Mouse (Mus musculus) CH12.LX (cell line): ENCODE data around the gene Cpne5. TPM values are rescaled to one million over a fixed set of nuclear protein-coding genes. Genes with fewer than 3 reads are reported as not detected.

Source experiments
- DNase-seq: peaks from one replicate; pipeline ENCODE4 v3.0.0-alpha.2; 2013; ENCODE audit errors: extremely low read depth
- H3K27ac ChIP-seq: 2 replicates; pipeline ENCODE4 v1.5.1; 2012; ENCODE audit warnings: low read depth, mild to moderate bottlenecking, control low read depth, moderate library complexity; ENCODE audit not compliant: insufficient read depth
- H3K27me3 ChIP-seq: replicated peaks from 2 replicates; pipeline ENCODE3; 2012; ENCODE audit warnings: inconsistent platforms
- H3K36me3 ChIP-seq, 2 experiments: replicated peaks in 1 of 2; 2 replicates each; pipeline versions ENCODE3 to v1.6.1; 2012; ENCODE audit warnings: inconsistent platforms in 1 of 2, low read length in 1 of 2, mild to moderate bottlenecking in 1 of 2, mixed read lengths in 1 of 2, moderate library complexity in 1 of 2; ENCODE audit not compliant: control insufficient read depth in 1 of 2, insufficient read depth in 1 of 2
- H3K4me1 ChIP-seq, 2 experiments: 2 replicates each; pipeline ENCODE4 v1.6.1; 2012; ENCODE audit warnings: inconsistent platforms in 1 of 2, moderate library complexity in 1 of 2; ENCODE audit not compliant: insufficient read depth in 2 of 2, control insufficient read depth in 1 of 2
- H3K4me2 ChIP-seq: 2 replicates; pipeline ENCODE4 v1.6.1; 2012; ENCODE audit warnings: low read depth, mild to moderate bottlenecking, control low read depth; ENCODE audit not compliant: poor library complexity, insufficient read depth, severe bottlenecking
- H3K4me3 ChIP-seq, 3 experiments: fragments of 150-350 bp in 1 of 3; sonication (generic) in 1 of 3; replicated peaks in 1 of 3; 2 replicates each; pipeline versions ENCODE3 to v1.5.1; 2011 to 2012; ENCODE audit warnings: low read depth in 2 of 3, low read length in 2 of 3, mild to moderate bottlenecking in 2 of 3, moderate library complexity in 2 of 3, control low read depth in 1 of 3, improper control_type of control experiment in 1 of 3, inconsistent platforms in 1 of 3, mixed read lengths in 1 of 3; ENCODE audit not compliant: poor library complexity in 1 of 3
- H3K79me2 ChIP-seq: replicated peaks from 2 replicates; pipeline ENCODE4 v1.6.1; 2012; ENCODE audit warnings: mild to moderate bottlenecking, moderate library complexity; ENCODE audit not compliant: control insufficient read depth, poor library complexity, insufficient read depth, severe bottlenecking; ENCODE audit errors: extremely low read depth
- H3K9ac ChIP-seq: 2 replicates; pipeline ENCODE4 v1.6.1; 2012; ENCODE audit warnings: low read depth, mild to moderate bottlenecking, control low read depth, moderate library complexity; ENCODE audit not compliant: insufficient read depth
- H3K9me3 ChIP-seq: replicated peaks from 2 replicates; pipeline ENCODE3; 2012; ENCODE audit warnings: low read length, inconsistent platforms, mixed read lengths
- BHLHE40 ChIP-seq: IDR thresholded peaks from 2 replicates; pipeline ENCODE4 v1.6.1; 2011; ENCODE audit warnings: mild to moderate bottlenecking, low read depth, low read length, improper control_type of control experiment
- CHD1 ChIP-seq: IDR thresholded peaks from 2 replicates; pipeline ENCODE4 v1.6.1; 2012; ENCODE audit warnings: low read depth, low read length, improper control_type of control experiment, inconsistent platforms
- CHD2 ChIP-seq: IDR thresholded peaks from 2 replicates; pipeline ENCODE4 v1.6.1; 2011; ENCODE audit warnings: low read length, improper control_type of control experiment
- CTCF ChIP-seq, 2 experiments: IDR thresholded peaks in 1 of 2; conservative IDR thresholded peaks in 1 of 2; 2 replicates each; pipeline ENCODE4 v1.5.1; 2011 to 2012; ENCODE audit warnings: low read depth in 2 of 2, low read length in 2 of 2, improper control_type of control experiment in 1 of 2, inconsistent platforms in 1 of 2, mild to moderate bottlenecking in 1 of 2, moderate library complexity in 1 of 2
- E2F4 ChIP-seq: IDR thresholded peaks from 2 replicates; pipeline ENCODE4 v1.6.1; 2011; ENCODE audit warnings: low read depth, low read length, improper control_type of control experiment; ENCODE audit not compliant: insufficient replicate concordance
- ETS1 ChIP-seq: conservative IDR thresholded peaks from 2 replicates; pipeline ENCODE4 v1.6.1; 2012; ENCODE audit warnings: low read depth, mild to moderate bottlenecking, inconsistent platforms, low read length, improper control_type of control experiment, moderate library complexity
- IRF4 ChIP-seq: IDR thresholded peaks from 2 replicates; pipeline ENCODE4 v1.6.1; 2014; ENCODE audit warnings: low read depth, mild to moderate bottlenecking, inconsistent platforms, low read length, improper control_type of control experiment
- JUN ChIP-seq: IDR thresholded peaks from 2 replicates; pipeline ENCODE4 v1.6.1; 2011; ENCODE audit warnings: low read depth, mild to moderate bottlenecking, low read length, improper control_type of control experiment, moderate library complexity; ENCODE audit not compliant: insufficient read depth
- JUND ChIP-seq: conservative IDR thresholded peaks from 2 replicates; pipeline ENCODE4 v1.6.1; 2011; ENCODE audit warnings: low read depth, low read length, improper control_type of control experiment
- MAX ChIP-seq: IDR thresholded peaks from 2 replicates; pipeline ENCODE4 v1.6.1; 2011; ENCODE audit warnings: low read length, improper control_type of control experiment
- MAZ ChIP-seq: IDR thresholded peaks from 2 replicates; pipeline ENCODE4 v1.6.1; 2012; ENCODE audit warnings: low read depth, mild to moderate bottlenecking, inconsistent platforms, low read length, improper control_type of control experiment, moderate library complexity
- MEF2A ChIP-seq: IDR thresholded peaks from 2 replicates; pipeline ENCODE4 v1.6.1; 2014; ENCODE audit warnings: low read depth, mild to moderate bottlenecking, inconsistent platforms, low read length, improper control_type of control experiment, borderline replicate concordance
- MYC ChIP-seq: IDR thresholded peaks from 2 replicates; pipeline ENCODE4 v1.6.1; 2011; ENCODE audit warnings: low read depth, mild to moderate bottlenecking, improper control_type of control experiment, low read length
- PAX5 ChIP-seq: IDR thresholded peaks from 2 replicates; pipeline ENCODE4 v1.6.1; 2012; ENCODE audit warnings: low read length, inconsistent platforms, mixed read lengths
- POLR2AphosphoS2 ChIP-seq: IDR thresholded peaks from 2 replicates; pipeline ENCODE4 v1.6.1; 2011; ENCODE audit warnings: low read depth, low read length, improper control_type of control experiment
- SIN3A ChIP-seq: IDR thresholded peaks from 2 replicates; pipeline ENCODE4 v1.6.1; 2012; ENCODE audit warnings: low read length, improper control_type of control experiment, inconsistent platforms
- SMC3 ChIP-seq: IDR thresholded peaks from 2 replicates; pipeline ENCODE4 v1.6.1; 2011; ENCODE audit warnings: low read depth, low read length, improper control_type of control experiment
- TCF12 ChIP-seq: IDR thresholded peaks from 2 replicates; pipeline ENCODE4 v1.6.1; 2014; ENCODE audit warnings: low read depth, mild to moderate bottlenecking, inconsistent platforms, low read length, improper control_type of control experiment
- USF2 ChIP-seq: conservative IDR thresholded peaks from 2 replicates; pipeline ENCODE4 v1.6.1; 2011; ENCODE audit warnings: low read depth, low read length, improper control_type of control experiment
- dilution Hi-C: fragments of 300-500 bp; cut with MboI; formaldehyde crosslinking; loops from 2 replicates; pipeline ENCODE4 v1.14.3; 2020; ENCODE audit warnings: low sequenced_read_pairs; ENCODE audit not compliant: extremely low pct_unique_long_range_greater_than_20kb, extremely low pct_ligation_motif_present
- in situ Hi-C: fragments of 300-500 bp; cut with MboI; formaldehyde crosslinking; loops from 3 replicates; pipeline ENCODE4 v1.14.3; 2019; ENCODE audit warnings: low sequenced_read_pairs, low pct_ligation_motif_present, low pct_unique_long_range_greater_than_20kb, mixed read lengths
- polyA plus RNA-seq: library from polyadenylated mRNA; unstranded; fragments of >175 nt; gene quantifications from 2 replicates; pipeline ENCODE4 v1.2.1, GENCODE M21; 2012; ENCODE audit warnings: low read depth; ENCODE audit not compliant: insufficient read length
- total RNA-seq, 2 experiments: library from RNA; depleted of rRNA; stranded (reverse); fragments of 300-350 nt in 1 of 2; fragments of >200 nt in 1 of 2; gene quantifications; 2 replicates each; pipeline ENCODE4 v1.2.3; 2012 to 2014

The Cpne5 gene
- total and polyA plus RNA-seq, 3 experiments, result 0.68 to 1.9 (median 1.3) TPM

GRCm38 (mm10) chr17:29145101-29145500 lies 92.9 kb downstream of the Cpne5 start:
- no peaks in the 10 kb centered on the region for H3K36me3 ChIP-seq
- H3K79me2 ChIP-seq, result no peaks in the 10 kb centered on the region
- H3K4me1 ChIP-seq, result peaks cover 26 to 33% of the 10 kb centered on the region in 2 experiments
- peak; percentile 89 for TF ChIP-seq MAX
- 0 out of 2 replicates have a peak, but pooled peaks have one; percentile 50 for TF ChIP-seq MYC
- no peak for TF ChIP-seq PAX5
- no peak for TF ChIP-seq POLR2AphosphoS2
- TF ChIP-seq CHD1, result no peak
- peak; percentile 18; the same call in 1 of the 2 replicates for TF ChIP-seq IRF4
- peak; percentile 89 for TF ChIP-seq BHLHE40
- TF ChIP-seq TCF12, result peak; percentile 48; the same call in 1 of the 2 replicates
- TF ChIP-seq SMC3, result no peak
- TF ChIP-seq CHD2, result no peak
- no peak for TF ChIP-seq E2F4
- TF ChIP-seq CTCF (conservative IDR thresholded peaks at IDR 0.05 in 1 of 2, IDR thresholded peaks at IDR 0.05 in 1 of 2; ENCODE audit: low read depth in 2 of 2, low read length in 2 of 2), result no peak
- peak; percentile 60 for TF ChIP-seq JUND
- TF ChIP-seq SIN3A, result no peak
- peak; percentile 64; the same call in 1 of the 2 replicates for TF ChIP-seq JUN
- in situ Hi-C loops, result no loop called here
- DNase-seq, result peak; percentile 48
- no peak overlapping the region for H3K9ac ChIP-seq
- no peak overlapping the region for H3K27ac ChIP-seq
- H3K4me2 ChIP-seq, result no peak overlapping the region
- peak overlapping the region in 1 of 3 experiments; percentile 7 for H3K4me3 ChIP-seq
- peaks cover 11% of the 10 kb centered on the region for H3K27me3 ChIP-seq
- no peaks in the 10 kb centered on the region for H3K9me3 ChIP-seq
- dilution Hi-C loops, result no loop called here

- TF ChIP-seq SMC3 (peak; percentile 1; the same call in 1 of the 2 replicates), USF2 (no peak), ETS1 (peak; percentile 57), MEF2A (peak; percentile 68; the same call in 1 of the 2 replicates), MAZ (0 out of 2 replicates have a peak, but pooled peaks have one; percentile 19), E2F4 (no peak), BHLHE40 (peak; percentile 46), TCF12 (0 out of 2 replicates have a peak, but pooled peaks have one; percentile 45)
- TF ChIP-seq, all 38 proteins: peak for 6
- H3K4me2 ChIP-seq, result peak overlapping the region; percentile 30
- no peak overlapping the region for H3K27ac ChIP-seq
- peaks cover 26 to 33% of the 10 kb centered on the region in 2 experiments for H3K4me1 ChIP-seq
- H3K4me3 ChIP-seq, result no peak overlapping the region
- dilution Hi-C loops, result no loop called here
- in situ Hi-C loops, result no loop called here
- H3K9ac ChIP-seq, result no peak overlapping the region
- H3K36me3 ChIP-seq, result no peaks in the 10 kb centered on the region
- H3K9me3 ChIP-seq, result no peaks in the 10 kb centered on the region
- peaks cover 8% of the 10 kb centered on the region for H3K27me3 ChIP-seq
- no peaks in the 10 kb centered on the region for H3K79me2 ChIP-seq
- peak; percentile 44 for DNase-seq
Measured at GRCm38 (mm10) chr17:29143266-29143665, 94.7 kb downstream of the Cpne5 start.
